Mouse (Mus musculus) bone marrow macrophage, adult 2 months (primary cell): ENCODE measurements around the gene Rnf2.

Experiments
- CTCF ChIP-seq: IDR thresholded peaks from 2 replicates; pipeline ENCODE4 v1.5.1; 2012; ENCODE audit warnings: low read depth, mild to moderate bottlenecking, low read length, moderate library complexity
- POLR2A ChIP-seq: IDR thresholded peaks from 2 replicates; pipeline ENCODE4 v1.6.1; 2012; ENCODE audit warnings: mild to moderate bottlenecking, low read depth, low read length, borderline replicate concordance

- TF ChIP-seq CTCF (no peak), POLR2A (no peak)
These were observed 39.5 kb downstream of the Rnf2 start for GRCm38 (mm10) chr1:151461265-151461664.
